Mouse (Mus musculus) MEL-GATA-1-ER (cell line): ENCODE measurements around the gene Ly75.

Source experiments
- DNase-seq: peaks from one replicate; pipeline ENCODE4 v3.0.0-alpha.2; 2012; ENCODE audit warnings: low read depth; ENCODE audit errors: extremely low read depth

Gene Ly75

GRCm38 (mm10) chr2:60252782-60253181 is 130.3 kb downstream of the Ly75 start:
- no peak for DNase-seq
